Mouse (Mus musculus): ENCODE measurements around the gene Creb3l1.

GRCm38 (mm10) chr2:92059481-92060220, 35.3 kb upstream of the Creb3l1 start:
- TF ChIP-seq CTCF (IDR thresholded peaks at IDR 0.05; ENCODE audit: control insufficient read depth, insufficient read depth, low read length) (no peak), POLR2A (IDR thresholded peaks at IDR 0.05; ENCODE audit: borderline replicate concordance, control insufficient read depth, low read depth, low read length) (no peak)
